Mouse (Mus musculus): ENCODE measurements around the gene Tmem168. TPM values are rescaled to one million over a fixed set of nuclear protein-coding genes. Genes with fewer than 3 reads are reported as not detected.

The Tmem168 gene
- polyA plus RNA-seq, 1 experiment, result 12.4 TPM

DNA sequence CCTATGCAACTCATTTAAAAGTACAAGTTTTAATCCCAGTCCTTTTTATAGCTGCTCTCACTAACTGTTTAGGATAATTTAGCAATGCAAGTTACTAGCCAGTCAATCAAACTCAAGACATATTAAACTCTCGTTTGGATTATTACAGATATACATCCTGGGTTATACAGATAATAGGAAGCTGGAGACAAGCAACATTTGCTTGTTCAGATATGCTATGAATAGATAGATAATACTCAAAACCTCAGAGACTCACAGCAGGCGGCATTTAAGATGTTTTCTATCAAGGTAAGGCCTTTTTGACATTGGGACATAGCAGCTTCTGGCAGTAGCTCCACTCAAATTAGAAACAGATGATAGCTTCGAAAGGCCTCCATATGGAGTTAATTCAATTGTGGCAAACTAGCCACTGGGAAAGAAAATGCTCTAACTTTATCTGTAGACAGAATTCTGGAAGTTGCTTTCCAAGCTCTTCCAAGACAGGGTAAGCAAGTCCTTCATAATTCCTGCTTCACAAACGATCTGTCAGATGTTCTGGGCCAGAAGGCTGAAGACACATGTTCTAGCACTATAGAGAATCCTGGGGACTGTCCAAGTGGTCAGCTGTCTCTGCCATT lies 15.1 kb downstream of the Tmem168 start:
- H3K36me3 ChIP-seq (ENCODE audit: control insufficient read depth, insufficient read depth, low read length), result peaks cover 36% of the 10 kb centered on the region
- DNase-seq, result no peak
- TF ChIP-seq POLR2A (IDR thresholded peaks at IDR 0.05; ENCODE audit: control insufficient read depth, extremely low read depth, insufficient read depth, low read length, poor library complexity) (no peak), CTCF (IDR thresholded peaks at IDR 0.05; ENCODE audit: borderline replicate concordance, control insufficient read depth, extremely low read depth, insufficient read depth, low read length, poor library complexity) (no peak)
- H3K4me1 ChIP-seq (replicated peaks; ENCODE audit: control insufficient read depth, insufficient read depth, low read length), result no peaks in the 10 kb centered on the region
- no peak overlapping the region for H3K27ac ChIP-seq (ENCODE audit: control insufficient read depth, insufficient read depth, low read length)
- H3K27me3 ChIP-seq (ENCODE audit: control insufficient read depth, insufficient read depth, low read length), result no peaks in the 10 kb centered on the region
- 96% methylated on average over 4 of the region's 4 CpGs for WGBS
- no peak overlapping the region for H3K4me3 ChIP-seq (ENCODE audit: control insufficient read depth, insufficient read depth, low read length)

DNA sequence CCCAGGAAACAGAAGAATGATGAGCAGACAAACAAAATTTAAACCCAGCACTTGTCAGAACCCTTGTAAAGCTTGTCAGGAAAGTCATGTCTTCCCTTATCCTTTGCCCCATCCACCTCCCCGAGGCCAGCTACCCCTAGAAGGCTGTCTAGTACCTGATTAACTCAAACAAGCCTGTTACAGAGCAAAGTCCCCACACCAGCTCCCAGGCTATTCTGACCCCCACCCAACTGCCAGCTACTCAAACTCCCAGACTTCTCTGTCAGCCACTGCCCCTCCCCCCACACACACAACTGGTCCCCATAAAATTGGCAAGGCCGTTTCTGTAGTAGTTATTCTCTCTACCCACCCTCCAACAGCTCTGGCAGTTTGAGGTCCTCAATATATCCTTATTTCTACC lies 21.3 kb downstream of the Tmem168 start:
- no peaks in the 10 kb centered on the region for H3K27me3 ChIP-seq (ENCODE audit: control insufficient read depth, insufficient read depth, low read length)
- no peak for DNase-seq
- no peak overlapping the region for H3K4me3 ChIP-seq (ENCODE audit: control insufficient read depth, insufficient read depth, low read length)
- H3K36me3 ChIP-seq (ENCODE audit: control insufficient read depth, insufficient read depth, low read length), result peaks cover 25% of the 10 kb centered on the region
- 87% methylated on average over 2 of the region's 2 CpGs for WGBS
- H3K27ac ChIP-seq (ENCODE audit: control insufficient read depth, insufficient read depth, low read length), result no peak overlapping the region
- TF ChIP-seq CTCF (IDR thresholded peaks at IDR 0.05; ENCODE audit: borderline replicate concordance, control insufficient read depth, extremely low read depth, insufficient read depth, low read length, poor library complexity), result no peak
- TF ChIP-seq POLR2A (IDR thresholded peaks at IDR 0.05; ENCODE audit: control insufficient read depth, extremely low read depth, insufficient read depth, low read length, poor library complexity), result no peak
- peaks cover 3% of the 10 kb centered on the region; the same call in 1 of the 2 replicates for H3K4me1 ChIP-seq (replicated peaks; ENCODE audit: control insufficient read depth, insufficient read depth, low read length)

DNA sequence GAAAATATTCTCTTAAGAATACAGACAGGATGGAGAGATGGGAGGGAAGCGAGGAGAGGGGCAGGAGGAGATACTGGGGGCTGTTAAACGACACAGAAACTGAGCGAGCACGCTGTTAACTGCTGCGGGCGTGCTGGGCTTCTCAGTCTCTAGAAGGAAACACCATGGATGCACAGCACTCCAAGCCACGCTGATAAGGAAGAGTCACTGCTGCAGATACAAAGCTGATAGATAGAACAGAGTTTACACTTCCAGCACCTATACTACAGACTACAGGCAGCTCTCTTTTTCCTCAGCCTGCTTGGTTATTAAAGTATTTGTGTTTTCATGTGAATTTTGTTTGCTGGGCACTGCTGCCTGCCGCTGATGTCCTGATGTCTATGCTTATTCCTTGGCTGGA lies 21.7 kb downstream of the Tmem168 start:
- H3K27me3 ChIP-seq (ENCODE audit: control insufficient read depth, insufficient read depth, low read length), result no peaks in the 10 kb centered on the region
- WGBS, result 97% methylated on average over 8 of the region's 8 CpGs
- H3K4me1 ChIP-seq (replicated peaks; ENCODE audit: control insufficient read depth, insufficient read depth, low read length), result peaks cover 3% of the 10 kb centered on the region; the same call in 1 of the 2 replicates
- no peak overlapping the region for H3K27ac ChIP-seq (ENCODE audit: control insufficient read depth, insufficient read depth, low read length)
- H3K4me3 ChIP-seq (ENCODE audit: control insufficient read depth, insufficient read depth, low read length), result no peak overlapping the region
- H3K36me3 ChIP-seq (ENCODE audit: control insufficient read depth, insufficient read depth, low read length), result peaks cover 21% of the 10 kb centered on the region
- no peak for TF ChIP-seq CTCF (IDR thresholded peaks at IDR 0.05; ENCODE audit: borderline replicate concordance, control insufficient read depth, extremely low read depth, insufficient read depth, low read length, poor library complexity)
- TF ChIP-seq POLR2A (IDR thresholded peaks at IDR 0.05; ENCODE audit: control insufficient read depth, extremely low read depth, insufficient read depth, low read length, poor library complexity), result no peak
- no peak for DNase-seq

DNA sequence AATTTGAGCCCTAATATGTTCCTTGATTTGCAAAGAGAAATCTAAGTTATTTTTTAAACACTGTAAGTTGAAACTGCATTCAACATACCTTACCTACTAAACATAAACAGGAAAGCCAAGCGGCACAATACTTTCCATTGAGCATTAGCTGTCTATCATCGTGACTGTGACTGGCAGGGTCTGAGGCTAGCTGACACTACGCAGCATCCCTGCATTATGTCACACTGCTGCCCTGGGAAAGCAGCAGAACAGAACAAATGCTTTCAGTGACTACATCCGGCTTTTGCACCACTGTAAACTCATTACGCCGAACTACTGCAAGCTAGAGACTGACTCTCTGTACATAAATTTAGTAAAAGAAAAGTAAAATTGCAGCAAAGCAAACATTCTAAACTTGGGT lies 23.1 kb downstream of the Tmem168 start:
- Histone ChIP-seq H3K27ac (ENCODE audit: control insufficient read depth, insufficient read depth, low read length) (no peak overlapping the region), H3K4me1 (replicated peaks; ENCODE audit: control insufficient read depth, insufficient read depth, low read length) (peaks cover 3% of the 10 kb centered on the region; the same call in 1 of the 2 replicates), H3K4me3 (ENCODE audit: control insufficient read depth, insufficient read depth, low read length) (no peak overlapping the region), H3K36me3 (ENCODE audit: control insufficient read depth, insufficient read depth, low read length) (peaks cover 12% of the 10 kb centered on the region), H3K27me3 (ENCODE audit: control insufficient read depth, insufficient read depth, low read length) (no peaks in the 10 kb centered on the region)
- no peak for DNase-seq
- WGBS, result 95% methylated on average over 6 of the region's 6 CpGs
- TF ChIP-seq POLR2A (IDR thresholded peaks at IDR 0.05; ENCODE audit: control insufficient read depth, extremely low read depth, insufficient read depth, low read length, poor library complexity), result no peak
- TF ChIP-seq CTCF (IDR thresholded peaks at IDR 0.05; ENCODE audit: borderline replicate concordance, control insufficient read depth, extremely low read depth, insufficient read depth, low read length, poor library complexity), result no peak

DNA sequence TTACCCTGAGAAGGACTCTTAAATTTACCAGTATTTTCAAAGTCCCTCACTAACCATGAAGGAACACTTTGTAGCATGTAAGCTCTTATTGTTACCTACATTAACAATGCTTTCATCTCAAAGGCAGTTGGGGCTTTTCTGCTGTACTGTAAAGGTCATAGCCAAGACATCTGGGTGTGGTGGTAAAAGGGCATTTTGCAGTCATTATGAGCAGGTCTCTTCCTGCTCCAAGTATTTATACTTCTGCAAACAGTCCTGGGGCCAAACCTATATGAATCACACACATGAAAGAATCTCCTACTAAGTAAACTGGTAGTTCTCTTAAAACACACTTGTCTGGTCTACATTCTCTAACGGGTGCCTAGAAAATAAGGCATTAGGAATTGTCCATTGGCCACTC lies 25.8 kb downstream of the Tmem168 start:
- no peak for DNase-seq
- Histone ChIP-seq H3K27me3 (ENCODE audit: control insufficient read depth, insufficient read depth, low read length) (no peaks in the 10 kb centered on the region), H3K27ac (ENCODE audit: control insufficient read depth, insufficient read depth, low read length) (no peak overlapping the region), H3K4me1 (replicated peaks; ENCODE audit: control insufficient read depth, insufficient read depth, low read length) (peaks cover 3% of the 10 kb centered on the region; the same call in 1 of the 2 replicates), H3K36me3 (ENCODE audit: control insufficient read depth, insufficient read depth, low read length) (peaks cover 4% of the 10 kb centered on the region; the same call in 1 of the 2 replicates), H3K4me3 (ENCODE audit: control insufficient read depth, insufficient read depth, low read length) (no peak overlapping the region)
- 94% methylated on average over 1 of the region's 1 CpGs for WGBS
- TF ChIP-seq POLR2A (IDR thresholded peaks at IDR 0.05; ENCODE audit: control insufficient read depth, extremely low read depth, insufficient read depth, low read length, poor library complexity) (no peak), CTCF (IDR thresholded peaks at IDR 0.05; ENCODE audit: borderline replicate concordance, control insufficient read depth, extremely low read depth, insufficient read depth, low read length, poor library complexity) (no peak)

DNA sequence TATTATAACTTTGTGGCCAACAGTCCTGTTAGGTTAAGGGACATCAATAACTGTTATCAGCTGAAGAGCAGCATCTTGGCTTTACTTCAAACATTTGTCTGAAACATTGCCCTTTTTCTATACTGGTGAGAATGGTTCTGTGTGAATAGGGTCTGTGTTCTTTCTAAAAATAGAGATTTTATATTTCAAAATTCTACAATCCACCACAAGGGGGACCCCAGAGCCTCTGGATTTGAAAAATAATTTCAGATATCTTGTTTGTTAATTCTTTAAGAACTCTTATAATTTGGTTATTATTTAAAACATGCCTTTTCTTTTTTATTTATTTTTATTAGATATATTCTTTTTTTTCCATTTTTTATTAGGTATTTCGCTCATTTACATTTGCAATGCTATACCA lies 42.2 kb downstream of the Tmem168 start:
- no peaks in the 10 kb centered on the region for H3K4me1 ChIP-seq (replicated peaks; ENCODE audit: control insufficient read depth, insufficient read depth, low read length)
- no peak for DNase-seq
- no peak overlapping the region for H3K4me3 ChIP-seq (ENCODE audit: control insufficient read depth, insufficient read depth, low read length)
- no peaks in the 10 kb centered on the region for H3K36me3 ChIP-seq (ENCODE audit: control insufficient read depth, insufficient read depth, low read length)
- H3K27ac ChIP-seq (ENCODE audit: control insufficient read depth, insufficient read depth, low read length), result no peak overlapping the region
- H3K27me3 ChIP-seq (ENCODE audit: control insufficient read depth, insufficient read depth, low read length), result no peaks in the 10 kb centered on the region
- TF ChIP-seq POLR2A (IDR thresholded peaks at IDR 0.05; ENCODE audit: control insufficient read depth, extremely low read depth, insufficient read depth, low read length, poor library complexity) (no peak), CTCF (IDR thresholded peaks at IDR 0.05; ENCODE audit: borderline replicate concordance, control insufficient read depth, extremely low read depth, insufficient read depth, low read length, poor library complexity) (no peak)
- 90% methylated on average over 1 of the region's 1 CpGs for whole genome bisulfite sequencing

DNA sequence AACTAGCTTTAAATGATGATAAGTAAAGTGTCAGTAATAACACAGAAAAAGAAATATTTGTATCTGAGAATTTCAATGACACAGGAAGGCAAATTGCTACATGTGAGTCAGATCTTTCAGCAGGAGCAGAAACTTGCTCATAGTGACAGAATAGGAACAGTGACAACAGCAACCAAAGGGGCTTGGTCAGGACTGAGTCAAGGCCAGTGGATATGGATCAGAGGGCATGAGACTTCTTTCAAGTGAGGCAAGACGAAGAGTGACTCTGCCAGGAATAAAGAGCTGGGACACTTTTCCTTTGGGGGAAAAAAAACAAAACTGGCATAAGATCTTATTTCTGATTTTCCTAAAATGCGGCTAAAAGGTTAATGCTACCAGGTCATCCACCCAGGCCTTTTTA lies 52.6 kb downstream of the Tmem168 start:
- Histone ChIP-seq H3K27me3 (ENCODE audit: control insufficient read depth, insufficient read depth, low read length) (no peaks in the 10 kb centered on the region), H3K4me1 (replicated peaks; ENCODE audit: control insufficient read depth, insufficient read depth, low read length) (no peaks in the 10 kb centered on the region), H3K27ac (ENCODE audit: control insufficient read depth, insufficient read depth, low read length) (no peak overlapping the region), H3K4me3 (ENCODE audit: control insufficient read depth, insufficient read depth, low read length) (no peak overlapping the region), H3K36me3 (ENCODE audit: control insufficient read depth, insufficient read depth, low read length) (no peaks in the 10 kb centered on the region)
- 86% methylated on average over 2 of the region's 2 CpGs for WGBS
- TF ChIP-seq CTCF (IDR thresholded peaks at IDR 0.05; ENCODE audit: borderline replicate concordance, control insufficient read depth, extremely low read depth, insufficient read depth, low read length, poor library complexity), result no peak
- TF ChIP-seq POLR2A (IDR thresholded peaks at IDR 0.05; ENCODE audit: control insufficient read depth, extremely low read depth, insufficient read depth, low read length, poor library complexity), result no peak
- DNase-seq, result no peak
